Mouse (Mus musculus) c-Kit-negative CD71-positive TER-119-positive erythroid progenitor cells, embryonic 14.5 days (primary cell): ENCODE measurements around the gene Sike1.

Experiments
- DNase-seq: peaks from one replicate; pipeline ENCODE4 v3.0.0-alpha.2; 2013; ENCODE audit warnings: low read depth, low spot score

The Sike1 gene

GRCm38 (mm10) chr3:103026174-103026573, 30.7 kb downstream of the Sike1 start:
- DNase-seq, result no peak

GRCm38 (mm10) chr3:103040285-103040684, 44.8 kb downstream of the Sike1 start:
- DNase-seq, result no peak

- DNase-seq, result no peak
Measured at GRCm38 (mm10) chr3:103040861-103041379, 45.4 kb downstream of the Sike1 start.

- no peak for DNase-seq
Measured at GRCm38 (mm10) chr3:103056016-103056595, 60.6 kb downstream of the Sike1 start.

- DNase-seq, result no peak
Measured at GRCm38 (mm10) chr3:103057752-103058151, 62.2 kb downstream of the Sike1 start.
